In the genomic region with DNA sequence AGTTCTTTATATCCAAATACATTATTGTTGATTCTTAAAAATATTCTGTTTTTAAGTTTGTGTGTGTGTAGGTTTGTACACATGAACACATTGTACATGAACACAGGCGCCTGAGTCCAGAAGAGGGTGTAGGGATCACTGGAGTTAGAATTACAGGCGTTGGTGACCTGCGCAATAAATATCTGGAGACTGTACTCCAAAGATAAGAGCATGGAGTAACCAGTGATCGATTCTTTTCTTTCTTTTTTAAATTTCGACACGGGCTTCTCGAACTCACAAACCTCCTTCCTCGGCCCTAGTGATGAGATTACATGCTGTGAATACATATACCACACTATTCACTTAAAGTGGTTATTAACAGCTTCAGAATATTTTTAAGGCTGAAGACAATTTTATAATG, we compare ENCODE assay signal across 8 mouse cellular contexts. TPM values are rescaled to one million over a fixed set of nuclear protein-coding genes. Genes with fewer than 3 reads are reported as not detected.
DNase-seq lines count a peak whose midpoint lies in the region; ATAC-seq lines count a peak whose summit lies in the region.

No protein-coding gene starts in this region.

- H3K27me3 ChIP-seq in heart, embryonic 13.5 days (replicated peaks), result no peaks in the 10 kb centered on the region
- no peaks in the 10 kb centered on the region for H3K27me3 ChIP-seq in embryonic facial prominence, embryonic 14.5 days (replicated peaks; ENCODE audit: control insufficient read depth, insufficient read depth, low read length)
- no peaks in the 10 kb centered on the region for H3K27me3 ChIP-seq in intestine, embryonic 15.5 days (replicated peaks)
- H3K27me3 ChIP-seq in midbrain, embryonic 15.5 days (replicated peaks), result no peaks in the 10 kb centered on the region

- WGBS in heart, embryonic 13.5 days, result 65% methylated on average over 8 of the region's 8 CpGs
- WGBS in embryonic facial prominence, embryonic 14.5 days, result 75% methylated on average over 8 of the region's 8 CpGs
- 74% methylated on average over 8 of the region's 8 CpGs for WGBS in intestine, embryonic 15.5 days
- 79% methylated on average over 8 of the region's 8 CpGs for WGBS in midbrain, embryonic 15.5 days

- no peaks in the 10 kb centered on the region for H3K9me3 ChIP-seq in heart, embryonic 13.5 days
- no peaks in the 10 kb centered on the region for H3K9me3 ChIP-seq in embryonic facial prominence, embryonic 14.5 days (ENCODE audit: control insufficient read depth, low read length)
- no peaks in the 10 kb centered on the region for H3K9me3 ChIP-seq in intestine, embryonic 15.5 days
- H3K9me3 ChIP-seq in midbrain, embryonic 15.5 days, result no peaks in the 10 kb centered on the region

- peak overlapping the region; percentile 99 for H3K4me2 ChIP-seq in heart, embryonic 13.5 days
- peak overlapping the region; percentile 90 for H3K4me2 ChIP-seq in embryonic facial prominence, embryonic 14.5 days (ENCODE audit: low read depth, low read length)
- H3K4me2 ChIP-seq in intestine, embryonic 15.5 days (replicated peaks), result peak overlapping the region; percentile 88
- H3K4me2 ChIP-seq in midbrain, embryonic 15.5 days, result peak overlapping the region; percentile 82

- intact Hi-C loops in heart, postnatal 10 days (cut with DNase I), result no loop called here

- H3K4me3 ChIP-seq in heart, embryonic 13.5 days, result peak overlapping the region; percentile 82
- H3K4me3 ChIP-seq in embryonic facial prominence, embryonic 14.5 days (ENCODE audit: low read depth, low read length), result peak overlapping the region; percentile 81
- H3K4me3 ChIP-seq in intestine, embryonic 15.5 days (replicated peaks), result peak overlapping the region; percentile 54; the same call in 1 of the 2 replicates
- H3K4me3 ChIP-seq in midbrain, embryonic 15.5 days, result peak overlapping the region; percentile 80

- no peak overlapping the region for H3K27ac ChIP-seq in heart, embryonic 13.5 days (replicated peaks)
- no peak overlapping the region for H3K27ac ChIP-seq in embryonic facial prominence, embryonic 14.5 days (replicated peaks; ENCODE audit: low read depth, low read length)
- H3K27ac ChIP-seq in intestine, embryonic 15.5 days, result no peak overlapping the region
- no peak overlapping the region for H3K27ac ChIP-seq in midbrain, embryonic 15.5 days

- peaks cover 7% of the 10 kb centered on the region for H3K4me1 ChIP-seq in heart, embryonic 13.5 days
- H3K4me1 ChIP-seq in embryonic facial prominence, embryonic 14.5 days (ENCODE audit: control insufficient read depth, insufficient read depth, low read length), result no peaks in the 10 kb centered on the region
- H3K4me1 ChIP-seq in intestine, embryonic 15.5 days (replicated peaks), result 0 out of 2 replicates have a peak, but pooled peaks cover 5% of the 10 kb centered on the region
- peaks cover 8% of the 10 kb centered on the region for H3K4me1 ChIP-seq in midbrain, embryonic 15.5 days

- no peaks in the 10 kb centered on the region for H3K36me3 ChIP-seq in heart, embryonic 13.5 days
- no peaks in the 10 kb centered on the region for H3K36me3 ChIP-seq in embryonic facial prominence, embryonic 14.5 days (ENCODE audit: control insufficient read depth, insufficient read depth, low read length)
- no peaks in the 10 kb centered on the region for H3K36me3 ChIP-seq in intestine, embryonic 15.5 days
- no peaks in the 10 kb centered on the region for H3K36me3 ChIP-seq in midbrain, embryonic 15.5 days (replicated peaks)

- no peak for DNase-seq in heart, postnatal 10 days
- DNase-seq in embryonic facial prominence, embryonic 14.5 days (ENCODE audit: low spot score), result no peak
- no peak for DNase-seq in embryo, embryonic 9.5 days (ENCODE audit: extremely low spot score)
- no peak for DNase-seq in spleen, postnatal 4 days (ENCODE audit: low spot score in 2 of 2)
- DNase-seq in kidney, postnatal 25 days, result no peak

- peak overlapping the region; percentile 83; the same call in 1 of the 2 replicates for H3K9ac ChIP-seq in heart, embryonic 13.5 days
- peak overlapping the region; percentile 75; the same call in 1 of the 2 replicates for H3K9ac ChIP-seq in embryonic facial prominence, embryonic 14.5 days (ENCODE audit: low read depth, low read length)
- no peak overlapping the region for H3K9ac ChIP-seq in intestine, embryonic 15.5 days
- H3K9ac ChIP-seq in midbrain, embryonic 15.5 days, result no peak overlapping the region

- no peak for ATAC-seq in heart, embryonic 13.5 days (ENCODE audit: extremely low read depth, insufficient number of reproducible peaks, low FRiP score, low TSS enrichment)
- ATAC-seq in embryonic facial prominence, embryonic 14.5 days (ENCODE audit: low read depth), result no peak
- ATAC-seq in intestine, embryonic 15.5 days, result peak; percentile 65
- peak; percentile 22 for ATAC-seq in midbrain, embryonic 15.5 days (replicated peaks)

RNA-seq across cellular contexts. Expression of a gene that starts 0.6 kb away (rescaled TPM):
- 2.0 and 2.1 TPM in 2 replicates for polyA plus RNA-seq in heart, embryonic 13.5 days (2015; fragmentation: Nextera tagmentation; extraction: Ambion mirVana)
- total RNA-seq in heart, postnatal 10 days (2021), result under 1 TPM; 0.41 to 0.57 TPM
- polyA plus RNA-seq in embryonic facial prominence, embryonic 14.5 days (2014; fragmentation: Nextera tagmentation; extraction: Ambion mirVana), result 6.1 and 7.9 TPM in 2 replicates
- 4.5 and 5.1 TPM in 2 replicates for polyA plus RNA-seq in intestine, embryonic 15.5 days (2015; fragmentation: Nextera tagmentation; extraction: Ambion mirVana)
- polyA plus RNA-seq in midbrain, embryonic 15.5 days (2015; fragmentation: Nextera tagmentation; extraction: Ambion mirVana), result 14.4 and 16.5 TPM in 2 replicates

RNA-seq across cellular contexts. Expression of a gene that starts 21.5 kb away (rescaled TPM):
- 64.5 and 64.7 TPM in 2 replicates for polyA plus RNA-seq in heart, embryonic 13.5 days (2015; fragmentation: Nextera tagmentation; extraction: Ambion mirVana)
- 10 to 100 TPM; 33.0 to 45.2 TPM for total RNA-seq in heart, postnatal 10 days (2021)
- polyA plus RNA-seq in embryonic facial prominence, embryonic 14.5 days (2014; fragmentation: Nextera tagmentation; extraction: Ambion mirVana), result 116 and 134 TPM in 2 replicates
- 84.7 and 90.5 TPM in 2 replicates for polyA plus RNA-seq in intestine, embryonic 15.5 days (2015; fragmentation: Nextera tagmentation; extraction: Ambion mirVana)
- 139 and 156 TPM in 2 replicates for polyA plus RNA-seq in midbrain, embryonic 15.5 days (2015; fragmentation: Nextera tagmentation; extraction: Ambion mirVana)

RNA-seq across cellular contexts. Expression of a gene that starts 37.7 kb away (rescaled TPM):
- polyA plus RNA-seq in heart, embryonic 13.5 days (2015; fragmentation: Nextera tagmentation; extraction: Ambion mirVana), result 440 and 506 TPM in 2 replicates
- total RNA-seq in heart, postnatal 10 days (2021), result 100 to 1,000 TPM; 351 to 364 TPM
- polyA plus RNA-seq in embryonic facial prominence, embryonic 14.5 days (2014; fragmentation: Nextera tagmentation; extraction: Ambion mirVana), result 583 and 637 TPM in 2 replicates
- 791 and 835 TPM in 2 replicates for polyA plus RNA-seq in intestine, embryonic 15.5 days (2015; fragmentation: Nextera tagmentation; extraction: Ambion mirVana)
- polyA plus RNA-seq in midbrain, embryonic 15.5 days (2015; fragmentation: Nextera tagmentation; extraction: Ambion mirVana), result 258 and 279 TPM in 2 replicates

Comparison
In these comparisons a context has a peak if more than half of its experiments do, and no peak if none do; other contexts are left out.
1. ATAC-seq: peak in intestine, embryonic 15.5 days (single experiment) and midbrain, embryonic 15.5 days (single experiment); none in heart, embryonic 13.5 days (single experiment) and embryonic facial prominence, embryonic 14.5 days (single experiment).
2. H3K9ac ChIP-seq: peak in heart, embryonic 13.5 days (single experiment) and embryonic facial prominence, embryonic 14.5 days (single experiment); none in intestine, embryonic 15.5 days (single experiment) and midbrain, embryonic 15.5 days (single experiment).
3. Peak in every context shown above with its lines, with median percentiles within 50 percentile points of each other: H3K4me2 ChIP-seq and H3K4me3 ChIP-seq.